Mouse (Mus musculus): ENCODE data around the gene Crls1. TPM values are rescaled to one million over a fixed set of nuclear protein-coding genes. Genes with fewer than 3 reads are reported as not detected.

The Crls1 gene
- total RNA-seq (2022): 10 to 100 TPM; 13.1 to 16.0 (median 14.2) TPM

- DNase-seq (ENCODE audit: low spot score in 2 of 2): peak; percentile 87 to 88
These were observed at the start of gene Crls1 for GRCm38 (mm10) chr2:132846407-132847358. TSS of gene Crls1 (plus strand) at chr2:132846666.

- DNase-seq (ENCODE audit: low spot score in 2 of 2): no peak
These were observed 43.5 kb upstream of the Crls1 start for GRCm38 (mm10) chr2:132802976-132803375.

- DNase-seq (ENCODE audit: low spot score in 2 of 2): peak; percentile 79 to 84
These were observed 30.7 kb upstream of the Crls1 start, which contains the start of the genes Trmt6 and Mcm8 for GRCm38 (mm10) chr2:132815608-132816314. TSS of gene Trmt6 (minus strand) at chr2:132816055. TSS of gene Mcm8 (plus strand) at chr2:132816141.

GRCm38 (mm10) chr2:132841071-132841470 lies 5.4 kb upstream of the Crls1 start:
- DNase-seq (ENCODE audit: low spot score in 2 of 2): no peak

GRCm38 (mm10) chr2:132847581-132847980 lies 1.1 kb downstream of the Crls1 start:
- DNase-seq (ENCODE audit: low spot score in 2 of 2): no peak

- DNase-seq (ENCODE audit: low spot score in 2 of 2): no peak
These were observed 1.9 kb downstream of the Crls1 start for GRCm38 (mm10) chr2:132848361-132848760.

GRCm38 (mm10) chr2:132849141-132849540 lies 2.7 kb downstream of the Crls1 start:
- DNase-seq (ENCODE audit: low spot score in 2 of 2): no peak

- DNase-seq (ENCODE audit: low spot score in 2 of 2): no peak
These were observed 6.6 kb downstream of the Crls1 start for GRCm38 (mm10) chr2:132853051-132853450.

GRCm38 (mm10) chr2:132856333-132856732 lies 9.9 kb downstream of the Crls1 start:
- no peak for DNase-seq (ENCODE audit: low spot score in 2 of 2)

GRCm38 (mm10) chr2:132860435-132860834 lies 14.0 kb downstream of the Crls1 start:
- DNase-seq (ENCODE audit: low spot score in 2 of 2): no peak

- no peak for DNase-seq (ENCODE audit: low spot score in 2 of 2)
These were observed 15.0 kb downstream of the Crls1 start for GRCm38 (mm10) chr2:132861456-132861855.

- no peak for DNase-seq (ENCODE audit: low spot score in 2 of 2)
These were observed 16.9 kb downstream of the Crls1 start for GRCm38 (mm10) chr2:132863325-132863724.

- no peak for DNase-seq (ENCODE audit: low spot score in 2 of 2)
These were observed 21.1 kb downstream of the Crls1 start for GRCm38 (mm10) chr2:132867521-132867920.

GRCm38 (mm10) chr2:132869682-132870081 lies 23.2 kb downstream of the Crls1 start:
- no peak for DNase-seq (ENCODE audit: low spot score in 2 of 2)

- DNase-seq (ENCODE audit: low spot score in 2 of 2): no peak
These were observed 23.8 kb downstream of the Crls1 start for GRCm38 (mm10) chr2:132870286-132870685.

GRCm38 (mm10) chr2:132871663-132872062 lies 25.2 kb downstream of the Crls1 start:
- no peak for DNase-seq (ENCODE audit: low spot score in 2 of 2)

- no peak for DNase-seq (ENCODE audit: low spot score in 2 of 2)
These were observed 27.3 kb downstream of the Crls1 start for GRCm38 (mm10) chr2:132873657-132874326.

GRCm38 (mm10) chr2:132876991-132877390 lies 30.5 kb downstream of the Crls1 start:
- DNase-seq (ENCODE audit: low spot score in 2 of 2): no peak

GRCm38 (mm10) chr2:132879261-132880044 lies 33.0 kb downstream of the Crls1 start:
- no peak for DNase-seq (ENCODE audit: low spot score in 2 of 2)

- no peak for DNase-seq (ENCODE audit: low spot score in 2 of 2)
These were observed 34.6 kb downstream of the Crls1 start, which contains the start of gene Lrrn4 for GRCm38 (mm10) chr2:132880844-132881645. TSS of gene Lrrn4 (minus strand) at chr2:132880891.
